In the genomic region with DNA sequence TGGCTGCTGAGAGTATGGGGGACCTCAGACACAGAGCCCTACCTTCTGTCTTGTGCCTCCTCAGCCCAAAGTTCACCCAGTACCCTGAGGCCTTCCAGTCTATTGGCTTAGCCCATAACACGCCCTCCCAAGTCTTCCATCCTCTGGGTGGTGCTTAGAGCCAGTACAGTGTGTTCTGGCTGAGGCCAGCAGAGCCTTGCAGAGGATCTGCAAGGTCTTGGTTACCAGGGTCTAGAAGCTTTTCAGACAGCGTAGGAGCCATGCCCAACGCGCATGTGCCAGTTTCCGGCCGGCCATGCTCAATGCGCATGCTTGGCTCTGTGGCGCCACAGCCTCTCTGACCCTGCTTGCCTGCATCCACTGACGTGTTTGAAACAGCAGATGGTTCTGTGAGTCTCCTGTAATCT, we compare ENCODE assay signal across 8 mouse cellular contexts.
DNase-seq lines count a peak whose midpoint lies in the region; ATAC-seq lines count a peak whose summit lies in the region.

No protein-coding gene starts in this region.

- H3K4me3 ChIP-seq in heart, embryonic 14.5 days (ENCODE audit: control insufficient read depth in 1 of 2, insufficient read depth in 1 of 2, low read depth in 1 of 2, low read length in 2 of 2): no peak overlapping the region

- H3K27me3 ChIP-seq in heart, embryonic 14.5 days (ENCODE audit: control insufficient read depth, insufficient read depth, low read length): no peaks in the 10 kb centered on the region

- H3K9me3 ChIP-seq in heart, embryonic 14.5 days (ENCODE audit: control insufficient read depth, low read length): no peaks in the 10 kb centered on the region

- H3K4me1 ChIP-seq in heart, embryonic 14.5 days (ENCODE audit: control insufficient read depth in 2 of 2, insufficient read depth in 2 of 2, low read length in 2 of 2): peaks cover 28 to 45% of the 10 kb centered on the region in 2 experiments

- intact Hi-C loops in left cerebral cortex, postnatal 14 days (cut with DNase I): no loop called here
- intact Hi-C loops in gastrocnemius, postnatal 36 days (cut with DNase I): loop anchor here (5.0 kb wide), 2 partner anchors 224 to 791 kb away; no protein-coding TSS in a partner anchor

- 91% methylated on average over 9 of the region's 9 CpGs for WGBS in heart, embryonic 14.5 days

- H3K9ac ChIP-seq in heart, embryonic 14.5 days (ENCODE audit: low read length): peak overlapping the region; percentile 16; the same call in 1 of the 2 replicates

- no peak for ATAC-seq in heart, embryonic 14.5 days (ENCODE audit: insufficient number of reproducible peaks, insufficient read depth, low FRiP score, low read depth)

- DNase-seq in heart, adult 8-10 months (ENCODE audit: low spot score): no peak
- peak; percentile 90 for DNase-seq in cerebellum, adult 11 months
- peak; percentile 75 to 86 for DNase-seq in frontal cortex, adult 2 months (ENCODE audit: extremely low spot score in 1 of 2, low spot score in 1 of 2)
- peak; percentile 83 for DNase-seq in left cerebral cortex, postnatal 14 days (ENCODE audit: low spot score in 2 of 2)
- no peak for DNase-seq in ovary, adult 18-20 months (ENCODE audit: low spot score)
- DNase-seq in gastrocnemius, postnatal 36 days: no peak
- no peak for DNase-seq in spleen, postnatal 36 days (ENCODE audit: low spot score in 2 of 2)

- H3K36me3 ChIP-seq in heart, embryonic 14.5 days (ENCODE audit: control insufficient read depth, insufficient read depth, low read length): no peaks in the 10 kb centered on the region

- no peak overlapping the region for H3K27ac ChIP-seq in heart, embryonic 14.5 days (replicated peaks in 1 of 2; ENCODE audit: control insufficient read depth in 1 of 2, insufficient read depth in 1 of 2, low read depth in 2 of 2, low read length in 2 of 2)

- no peak overlapping the region for H3K4me2 ChIP-seq in heart, embryonic 14.5 days (ENCODE audit: low read length)

Comparison
In these comparisons a context has a peak if more than half of its experiments do, and no peak if none do; other contexts are left out.
1. DNase-seq: peak in cerebellum, adult 11 months (single experiment), frontal cortex, adult 2 months (2 of 2) and left cerebral cortex, postnatal 14 days (2 of 2); none in heart, adult 8-10 months (single experiment), ovary, adult 18-20 months (single experiment), gastrocnemius, postnatal 36 days (0 of 2) and spleen, postnatal 36 days (0 of 2).